Mouse (Mus musculus) embryonic facial prominence, embryonic 14.5 days (tissue): ENCODE results near the gene Lhx3. TPM values are rescaled to one million over a fixed set of nuclear protein-coding genes. Genes with fewer than 3 reads are reported as not detected.

ENCODE experiments used
- ATAC-seq: fragments of 200-750 bp; cut with Nextera tagmentation; 2 replicates; pipeline ENCODE4 v1.8.0; 2017; ENCODE audit warnings: low read depth, moderate number of reproducible peaks, moderate TSS enrichment
- DNase-seq: peaks from one replicate; pipeline ENCODE4 v3.0.0-alpha.2; 2015; ENCODE audit warnings: low spot score
- H3K27ac ChIP-seq: fragments of 300-500 bp; sonication (generic); replicated peaks from 2 replicates; pipeline ENCODE4 v1.5.1; 2014; ENCODE audit warnings: low read depth, mild to moderate bottlenecking, low read length, moderate library complexity
- H3K27me3 ChIP-seq: fragments of 300-500 bp; sonication (generic); replicated peaks from 2 replicates; pipeline ENCODE4 v1.6.1; 2014; ENCODE audit warnings: low read length; ENCODE audit not compliant: control insufficient read depth, insufficient read depth
- H3K36me3 ChIP-seq: fragments of 300-500 bp; sonication (generic); 2 replicates; pipeline ENCODE4 v1.6.1; 2014; ENCODE audit warnings: low read length, mixed read lengths; ENCODE audit not compliant: control insufficient read depth, insufficient read depth
- H3K4me1 ChIP-seq: fragments of 300-500 bp; sonication (generic); 2 replicates; pipeline ENCODE4 v1.6.1; 2014; ENCODE audit warnings: antibody characterized with exemption, low read length; ENCODE audit not compliant: control insufficient read depth, insufficient read depth
- H3K4me2 ChIP-seq: fragments of 300-500 bp; sonication (generic); 2 replicates; pipeline ENCODE4 v1.6.1; 2014; ENCODE audit warnings: low read depth, mild to moderate bottlenecking, low read length, moderate library complexity, mixed read lengths
- H3K4me3 ChIP-seq: fragments of 300-500 bp; sonication (generic); 2 replicates; pipeline ENCODE4 v1.5.1; 2014; ENCODE audit warnings: low read depth, mild to moderate bottlenecking, low read length
- H3K9ac ChIP-seq: fragments of 300-500 bp; sonication (generic); 2 replicates; pipeline ENCODE4 v1.6.1; 2014; ENCODE audit warnings: low read depth, mild to moderate bottlenecking, low read length, moderate library complexity, mixed read lengths
- H3K9me3 ChIP-seq: fragments of 300-500 bp; sonication (generic); 2 replicates; pipeline ENCODE4 v1.6.1; 2016; ENCODE audit warnings: low read length; ENCODE audit not compliant: control insufficient read depth
- WGBS: fragments of 180-500 bp; shearing (Covaris S2); extraction: QIAGEN DNeasy Blood & Tissue Kit; methylation state at CpG from one replicate; pipeline ENCODE4 v1.1.7; 2014; 5-methylcytosine and 5-hydroxymethylcytosine counted together
- polyA plus RNA-seq: library from polyadenylated mRNA; unstranded; fragments of >200 nt; fragmentation: Nextera tagmentation; extraction: Ambion mirVana; gene quantifications from 2 replicates; pipeline ENCODE4 v1.2.1, GENCODE M21; 2014

Gene Lhx3
- polyA plus RNA-seq = 1.2 and 1.4 TPM in 2 replicates

GRCm38 (mm10) chr2:26208126-26208789 is at the start of gene Lhx3:
Gene Lhx3, minus strand, starts transcription at chr2:26208289.
- Histone ChIP-seq H3K27ac (no peak within 1 kb of the TSS), H3K36me3 (peaks cover 24% of the 10 kb centered on the region), H3K4me1 (no peaks in the 10 kb centered on the region), H3K9me3 (no peaks in the 10 kb centered on the region), H3K9ac (no peak within 1 kb of the TSS), H3K4me3 (no peak within 1 kb of the TSS), H3K27me3 (peaks cover 48% of the 10 kb centered on the region), H3K4me2 (no peak within 1 kb of the TSS)
- WGBS = 5% methylated on average over 18 of the region's 19 CpGs
- peak; percentile 90 for ATAC-seq
- peak; percentile 91 for DNase-seq

DNA sequence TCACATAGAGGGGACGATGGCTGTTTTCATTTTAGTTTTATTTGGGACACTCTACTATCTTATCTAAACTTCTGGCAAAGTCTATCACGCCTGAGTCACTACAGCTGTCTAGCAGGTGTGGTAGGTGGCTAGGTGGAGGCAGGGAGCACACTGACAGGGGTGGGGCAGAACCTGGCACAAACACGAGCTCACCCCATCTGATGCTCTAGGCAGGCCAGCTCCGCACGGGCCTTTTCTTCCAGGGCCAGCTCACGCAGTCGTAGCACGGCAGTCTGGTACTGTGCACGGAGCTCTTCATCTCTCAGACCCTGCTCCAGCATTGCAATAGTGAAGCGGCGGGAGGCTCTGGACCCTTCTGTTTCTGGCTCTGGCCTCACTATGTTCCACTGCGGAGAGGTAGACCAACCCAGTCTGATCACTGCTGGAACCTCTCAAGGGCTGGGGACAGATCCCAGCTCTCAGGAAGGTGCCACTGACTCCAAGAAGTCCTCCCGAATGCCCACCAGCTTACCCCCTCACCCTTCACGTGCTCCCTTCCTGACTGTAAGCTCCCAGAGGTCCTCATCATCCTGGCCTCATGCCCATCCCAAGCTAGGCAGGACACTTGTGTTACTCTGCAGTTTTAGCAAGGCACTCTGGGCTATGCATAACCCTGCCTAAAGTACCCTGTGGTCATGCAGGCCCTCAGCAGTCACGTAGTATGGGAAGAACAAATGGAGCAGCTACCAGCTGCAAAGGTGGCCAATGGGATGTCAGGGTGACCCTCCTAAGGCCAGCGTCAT is 49.4 kb upstream of the Lhx3 start:
- Histone ChIP-seq H3K27me3 (no peaks in the 10 kb centered on the region), H3K4me2 (no peak overlapping the region), H3K4me3 (no peak overlapping the region), H3K9me3 (no peaks in the 10 kb centered on the region), H3K4me1 (no peaks in the 10 kb centered on the region), H3K27ac (no peak overlapping the region), H3K36me3 (no peaks in the 10 kb centered on the region), H3K9ac (no peak overlapping the region)
- DNase-seq = no peak
- 81% methylated on average over 16 of the region's 16 CpGs for WGBS
- no peak for ATAC-seq

DNA sequence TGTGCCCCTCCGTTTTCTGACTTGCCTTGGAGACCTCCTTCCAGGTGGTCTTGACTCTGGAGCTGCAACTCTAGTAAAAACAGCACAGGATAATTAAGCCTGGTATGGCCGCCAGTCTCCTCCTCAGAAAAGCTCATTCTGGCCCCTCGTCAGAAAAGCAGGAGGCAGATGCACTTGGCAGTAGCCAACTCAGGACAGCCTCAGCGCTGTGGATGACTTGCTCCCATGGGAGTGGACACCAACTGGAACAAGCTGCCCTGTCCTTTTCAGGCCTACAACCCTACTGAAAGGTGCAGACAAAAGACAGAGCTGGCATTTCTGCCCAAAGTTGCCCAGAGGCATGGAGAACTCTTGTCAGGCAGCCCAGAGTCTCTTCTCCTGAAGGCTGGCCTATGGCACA is 46.7 kb upstream of the Lhx3 start:
- DNase-seq = no peak
- Histone ChIP-seq H3K27me3 (no peaks in the 10 kb centered on the region), H3K4me3 (no peak overlapping the region), H3K4me1 (no peaks in the 10 kb centered on the region), H3K4me2 (no peak overlapping the region), H3K9me3 (no peaks in the 10 kb centered on the region), H3K9ac (no peak overlapping the region), H3K27ac (no peak overlapping the region), H3K36me3 (no peaks in the 10 kb centered on the region)
- no peak for ATAC-seq
- WGBS = 38% methylated on average over 4 of the region's 4 CpGs

GRCm38 (mm10) chr2:26252514-26253206 is 44.6 kb upstream of the Lhx3 start:
- Histone ChIP-seq H3K4me2 (no peak overlapping the region), H3K9me3 (no peaks in the 10 kb centered on the region), H3K9ac (no peak overlapping the region), H3K36me3 (no peaks in the 10 kb centered on the region), H3K27me3 (no peaks in the 10 kb centered on the region), H3K4me3 (no peak overlapping the region), H3K4me1 (no peaks in the 10 kb centered on the region), H3K27ac (no peak overlapping the region; the same call in 1 of the 2 replicates)
- 57% methylated on average over 8 of the region's 8 CpGs for WGBS
- ATAC-seq = peak; percentile 60; the same call in 1 of the 2 replicates
- peak; percentile 37 for DNase-seq

GRCm38 (mm10) chr2:26247531-26247930 is 39.4 kb upstream of the Lhx3 start:
- Histone ChIP-seq H3K36me3 (no peaks in the 10 kb centered on the region), H3K9me3 (no peaks in the 10 kb centered on the region), H3K4me2 (no peak overlapping the region), H3K27me3 (no peaks in the 10 kb centered on the region), H3K9ac (no peak overlapping the region), H3K4me1 (no peaks in the 10 kb centered on the region), H3K4me3 (no peak overlapping the region), H3K27ac (no peak overlapping the region)
- ATAC-seq (no peak), DNase-seq (no peak)
- 46% methylated on average over 3 of the region's 3 CpGs for WGBS

- Histone ChIP-seq H3K4me3 (no peak overlapping the region), H3K36me3 (no peaks in the 10 kb centered on the region), H3K9me3 (no peaks in the 10 kb centered on the region), H3K9ac (no peak overlapping the region), H3K4me1 (peaks cover 6% of the 10 kb centered on the region; the same call in 1 of the 2 replicates), H3K27ac (no peak overlapping the region), H3K27me3 (no peaks in the 10 kb centered on the region), H3K4me2 (no peak overlapping the region)
- no peak for ATAC-seq
- 37% methylated on average over 3 of the region's 3 CpGs for WGBS
- no peak for DNase-seq
These were observed 32.8 kb upstream of the Lhx3 start for GRCm38 (mm10) chr2:26240841-26241240.

GRCm38 (mm10) chr2:26240330-26240729 is 32.2 kb upstream of the Lhx3 start:
- no peaks in the 10 kb centered on the region for H3K9me3 ChIP-seq
- no peaks in the 10 kb centered on the region for H3K27me3 ChIP-seq
- WGBS = 44% methylated on average over 9 of the region's 9 CpGs
- H3K4me3 ChIP-seq = no peak overlapping the region
- DNase-seq (peak; percentile 18), ATAC-seq (no peak)
- H3K27ac ChIP-seq = no peak overlapping the region
- H3K4me1 ChIP-seq = peaks cover 8% of the 10 kb centered on the region; the same call in 1 of the 2 replicates
- no peak overlapping the region for H3K9ac ChIP-seq
- H3K4me2 ChIP-seq = no peak overlapping the region
- H3K36me3 ChIP-seq = no peaks in the 10 kb centered on the region

DNA sequence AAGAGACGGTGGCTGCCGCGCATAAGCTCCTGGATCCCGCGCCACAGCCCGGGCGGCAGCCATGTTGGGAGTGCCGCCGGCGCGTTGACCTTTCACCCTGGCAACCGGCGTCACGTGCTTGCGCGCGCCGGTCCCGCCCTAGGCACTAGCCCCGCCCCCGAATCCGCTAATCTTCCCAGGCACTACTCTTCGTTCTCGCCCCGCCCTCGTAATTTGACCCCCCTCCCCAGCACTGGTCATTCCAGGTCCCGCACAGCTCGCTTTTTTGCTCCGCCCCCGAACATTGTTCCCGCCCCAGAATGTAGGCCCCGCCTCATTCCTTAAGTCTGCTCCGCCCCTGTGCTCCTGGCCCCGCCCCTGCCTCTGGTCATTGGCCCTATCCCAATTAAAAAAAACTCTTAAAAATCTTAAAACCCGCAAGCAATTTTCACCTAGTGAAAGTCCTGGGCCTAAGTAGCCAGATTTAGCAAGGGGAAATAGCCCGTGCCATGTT is 29.2 kb upstream of the Lhx3 start, which contains the start of gene Qsox2:
Qsox2 (minus strand) TSS at position 236 of the 493 bp plus-strand sequence.
- peak within 1 kb of the TSS; percentile 87 for H3K9ac ChIP-seq
- no peaks in the 10 kb centered on the region for H3K27me3 ChIP-seq
- DNase-seq (peak; percentile 96), ATAC-seq (peak; percentile 92)
- H3K36me3 ChIP-seq = no peaks in the 10 kb centered on the region
- H3K4me1 ChIP-seq = peaks cover 8% of the 10 kb centered on the region; the same call in 1 of the 2 replicates
- H3K4me3 ChIP-seq = peak within 1 kb of the TSS; percentile 88
- peak within 1 kb of the TSS; percentile 84 for H3K4me2 ChIP-seq
- WGBS = 1% methylated on average over 33 of the region's 36 CpGs
- no peaks in the 10 kb centered on the region for H3K9me3 ChIP-seq
- H3K27ac ChIP-seq = peak within 1 kb of the TSS; percentile 79
